Mouse (Mus musculus): ENCODE measurements around the gene Apopt1. TPM values are rescaled to one million over a fixed set of nuclear protein-coding genes. Genes with fewer than 3 reads are reported as not detected.

Gene Apopt1
- total RNA-seq, 4 experiments from 2014 or later = 36.2 to 40.8 (median 38.9) TPM

- DNase-seq (ENCODE audit: low spot score in 2 of 2) = no peak
These were observed 56.9 kb downstream of the Apopt1 start for GRCm38 (mm10) chr12:111769816-111770577.

- DNase-seq (ENCODE audit: low spot score in 2 of 2) = no peak
These were observed 57.6 kb downstream of the Apopt1 start for GRCm38 (mm10) chr12:111770651-111771050.

GRCm38 (mm10) chr12:111774156-111774555 lies 61.1 kb downstream of the Apopt1 start:
- no peak for DNase-seq (ENCODE audit: low spot score in 2 of 2)

- no peak for DNase-seq (ENCODE audit: low spot score in 2 of 2)
These were observed 61.8 kb downstream of the Apopt1 start for GRCm38 (mm10) chr12:111774845-111775244.

GRCm38 (mm10) chr12:111777919-111778318 lies 64.9 kb downstream of the Apopt1 start:
- DNase-seq (ENCODE audit: low spot score in 2 of 2) = no peak

GRCm38 (mm10) chr12:111779544-111779943 lies 66.5 kb downstream of the Apopt1 start:
- no peak for DNase-seq (ENCODE audit: low spot score in 2 of 2)

GRCm38 (mm10) chr12:111785174-111785573 lies 72.1 kb downstream of the Apopt1 start:
- no peak for DNase-seq (ENCODE audit: low spot score in 2 of 2)

GRCm38 (mm10) chr12:111787015-111787414 lies 74.0 kb downstream of the Apopt1 start:
- no peak for DNase-seq (ENCODE audit: low spot score in 2 of 2)

GRCm38 (mm10) chr12:111790090-111790489 lies 77.0 kb downstream of the Apopt1 start:
- no peak for DNase-seq (ENCODE audit: low spot score in 2 of 2)

- no peak for DNase-seq (ENCODE audit: low spot score in 2 of 2)
These were observed 77.6 kb downstream of the Apopt1 start for GRCm38 (mm10) chr12:111790631-111791030.

- no peak for DNase-seq (ENCODE audit: low spot score in 2 of 2)
These were observed 78.5 kb downstream of the Apopt1 start for GRCm38 (mm10) chr12:111791474-111792104.

GRCm38 (mm10) chr12:111794102-111794501 lies 81.0 kb downstream of the Apopt1 start:
- peak; percentile 69 to 81 for DNase-seq (ENCODE audit: low spot score in 2 of 2)

GRCm38 (mm10) chr12:111794526-111795179 lies 81.6 kb downstream of the Apopt1 start:
- no peak for DNase-seq (ENCODE audit: low spot score in 2 of 2)

GRCm38 (mm10) chr12:111795180-111795895 lies 82.3 kb downstream of the Apopt1 start:
- no peak for DNase-seq (ENCODE audit: low spot score in 2 of 2)

- no peak for DNase-seq (ENCODE audit: low spot score in 2 of 2)
These were observed 84.2 kb downstream of the Apopt1 start for GRCm38 (mm10) chr12:111797251-111797650.

- no peak for DNase-seq (ENCODE audit: low spot score in 2 of 2)
These were observed 85.4 kb downstream of the Apopt1 start for GRCm38 (mm10) chr12:111798493-111798892.

GRCm38 (mm10) chr12:111800459-111801183 lies 87.6 kb downstream of the Apopt1 start:
- DNase-seq (ENCODE audit: low spot score in 2 of 2) = no peak

- DNase-seq (ENCODE audit: low spot score in 2 of 2) = no peak
These were observed 90.5 kb downstream of the Apopt1 start for GRCm38 (mm10) chr12:111803538-111803937.

All from gastrocnemius, adult 8-10 months (tissue).